Mouse (Mus musculus) CH12.LX (cell line): Measurements from ENCODE around the gene Tbata.
A peak's percentile ranks its signal among the peaks of the same experiment; 100 is the strongest.

Experiments
- CTCF ChIP-seq, 2 experiments: IDR thresholded peaks in 1 of 2; conservative IDR thresholded peaks in 1 of 2; 2 replicates each; pipeline ENCODE4 v1.5.1; 2011 to 2012; ENCODE audit warnings: low read depth in 2 of 2, low read length in 2 of 2, improper control_type of control experiment in 1 of 2, inconsistent platforms in 1 of 2, mild to moderate bottlenecking in 1 of 2, moderate library complexity in 1 of 2
- EP300 ChIP-seq: IDR thresholded peaks from 2 replicates; pipeline ENCODE4 v1.6.1; 2011; ENCODE audit warnings: low read length, improper control_type of control experiment
- ETS1 ChIP-seq: conservative IDR thresholded peaks from 2 replicates; pipeline ENCODE4 v1.6.1; 2012; ENCODE audit warnings: low read depth, mild to moderate bottlenecking, inconsistent platforms, low read length, improper control_type of control experiment, moderate library complexity
- GABPA ChIP-seq: IDR thresholded peaks from 2 replicates; pipeline ENCODE4 v1.6.1; 2012; ENCODE audit warnings: low read depth, low read length, improper control_type of control experiment, inconsistent platforms; ENCODE audit not compliant: insufficient replicate concordance
- HCFC1 ChIP-seq: IDR thresholded peaks from 2 replicates; pipeline ENCODE4 v1.6.1; 2012; ENCODE audit warnings: low read depth, mild to moderate bottlenecking, inconsistent platforms, low read length, improper control_type of control experiment
- MAFK ChIP-seq: IDR thresholded peaks from 2 replicates; pipeline ENCODE4 v1.6.1; 2011; ENCODE audit warnings: low read length, improper control_type of control experiment; ENCODE audit not compliant: insufficient replicate concordance
- MEF2A ChIP-seq: IDR thresholded peaks from 2 replicates; pipeline ENCODE4 v1.6.1; 2014; ENCODE audit warnings: low read depth, mild to moderate bottlenecking, inconsistent platforms, low read length, improper control_type of control experiment, borderline replicate concordance
- MXI1 ChIP-seq: IDR thresholded peaks from 2 replicates; pipeline ENCODE4 v1.6.1; 2011; ENCODE audit warnings: mild to moderate bottlenecking, low read depth, low read length, improper control_type of control experiment
- MYC ChIP-seq: IDR thresholded peaks from 2 replicates; pipeline ENCODE4 v1.6.1; 2011; ENCODE audit warnings: low read depth, mild to moderate bottlenecking, improper control_type of control experiment, low read length
- POLR2A ChIP-seq: IDR thresholded peaks from 2 replicates; pipeline ENCODE4 v1.6.1; 2011; ENCODE audit warnings: low read depth, mild to moderate bottlenecking, improper control_type of control experiment, low read length
- RAD21 ChIP-seq: IDR thresholded peaks from 2 replicates; pipeline ENCODE4 v1.6.1; 2011; ENCODE audit warnings: low read depth, mild to moderate bottlenecking, low read length, improper control_type of control experiment, moderate library complexity
- SMC3 ChIP-seq: IDR thresholded peaks from 2 replicates; pipeline ENCODE4 v1.6.1; 2011; ENCODE audit warnings: low read depth, low read length, improper control_type of control experiment
- USF2 ChIP-seq: conservative IDR thresholded peaks from 2 replicates; pipeline ENCODE4 v1.6.1; 2011; ENCODE audit warnings: low read depth, low read length, improper control_type of control experiment
- ZKSCAN1 ChIP-seq: IDR thresholded peaks from 2 replicates; pipeline ENCODE4 v1.6.1; 2012; ENCODE audit warnings: low read depth, inconsistent platforms, low read length, improper control_type of control experiment, borderline replicate concordance

GRCm38 (mm10) chr10:61135226-61135839 is 36.4 kb upstream of the Tbata start:
- TF ChIP-seq ETS1 (no peak), USF2 (no peak), MAFK (no peak), POLR2A (no peak), MYC (no peak), CTCF (conservative IDR thresholded peaks at IDR 0.05 in 1 of 2, IDR thresholded peaks at IDR 0.05 in 1 of 2; ENCODE audit: low read depth in 2 of 2, low read length in 2 of 2) (no peak), EP300 (0 out of 2 replicates have a peak, but pooled peaks have one; percentile 25), MXI1 (no peak), RAD21 (no peak), GABPA (no peak), MEF2A (no peak), ZKSCAN1 (no peak), HCFC1 (no peak), SMC3 (no peak)
